Mouse (Mus musculus) embryonic facial prominence, embryonic 15.5 days (tissue): ENCODE results near the gene Zp2. TPM values are rescaled to one million over a fixed set of nuclear protein-coding genes. Genes with fewer than 3 reads are reported as not detected.

Experiments
- ATAC-seq: fragments of 200-750 bp; cut with Nextera tagmentation; 2 replicates; pipeline ENCODE4 v1.8.0; 2017; ENCODE audit warnings: low read depth, moderate TSS enrichment; ENCODE audit not compliant: insufficient number of reproducible peaks, low FRiP score, low TSS enrichment
- H3K27ac ChIP-seq: fragments of 300-500 bp; sonication (generic); replicated peaks from 2 replicates; pipeline ENCODE4 v1.5.1; 2015; ENCODE audit warnings: mild to moderate bottlenecking, inconsistent platforms
- H3K27me3 ChIP-seq: fragments of 300-500 bp; sonication (generic); 2 replicates; pipeline ENCODE4 v1.6.1; 2015; ENCODE audit warnings: inconsistent platforms
- H3K36me3 ChIP-seq: fragments of 300-500 bp; sonication (generic); 2 replicates; pipeline ENCODE4 v1.6.1; 2015; ENCODE audit warnings: mild to moderate bottlenecking, inconsistent platforms
- H3K4me1 ChIP-seq: fragments of 300-500 bp; sonication (generic); 2 replicates; pipeline ENCODE4 v1.6.1; 2015; ENCODE audit warnings: inconsistent platforms
- H3K4me2 ChIP-seq: fragments of 300-500 bp; sonication (generic); replicated peaks from 2 replicates; pipeline ENCODE4 v1.6.1; 2015; ENCODE audit warnings: mild to moderate bottlenecking, inconsistent platforms
- H3K4me3 ChIP-seq: fragments of 300-500 bp; sonication (generic); replicated peaks from 2 replicates; pipeline ENCODE4 v1.5.1; 2015; ENCODE audit warnings: mild to moderate bottlenecking, inconsistent platforms
- H3K9ac ChIP-seq: fragments of 300-500 bp; sonication (generic); 2 replicates; pipeline ENCODE4 v1.6.1; 2015; ENCODE audit warnings: inconsistent platforms
- H3K9me3 ChIP-seq: fragments of 300-500 bp; sonication (generic); replicated peaks from 2 replicates; pipeline ENCODE4 v1.6.1; 2016; ENCODE audit warnings: inconsistent platforms
- WGBS: fragments of 180-500 bp; shearing (Covaris S2); methylation state at CpG from one replicate; pipeline ENCODE4 v1.1.7; 2015; 5-methylcytosine and 5-hydroxymethylcytosine counted together
- polyA plus RNA-seq: library from polyadenylated mRNA; unstranded; fragments of >200 nt; fragmentation: Nextera tagmentation; extraction: Ambion mirVana; gene quantifications from 2 replicates; pipeline ENCODE4 v1.2.1, GENCODE M21; 2015

Gene Zp2
- polyA plus RNA-seq: 0.09 TPM in 2 replicates

- no peaks in the 10 kb centered on the region for H3K4me1 ChIP-seq
- ATAC-seq: no peak
- no peak within 1 kb of the TSS for H3K4me2 ChIP-seq
- H3K36me3 ChIP-seq: no peaks in the 10 kb centered on the region
- no peak within 1 kb of the TSS for H3K4me3 ChIP-seq
- 75% methylated on average over 9 of the region's 9 CpGs for WGBS
- H3K27ac ChIP-seq: no peak within 1 kb of the TSS
- no peak within 1 kb of the TSS for H3K9ac ChIP-seq
- H3K27me3 ChIP-seq: no peaks in the 10 kb centered on the region
- H3K9me3 ChIP-seq: no peaks in the 10 kb centered on the region
These were observed at the start of gene Zp2 for GRCm38 (mm10) chr7:120145191-120145590. Zp2 (minus strand) TSS chr7:120145291.

- Histone ChIP-seq H3K9ac (no peak overlapping the region), H3K9me3 (no peaks in the 10 kb centered on the region), H3K4me1 (0 out of 2 replicates have a peak, but pooled peaks cover 7% of the 10 kb centered on the region), H3K36me3 (no peaks in the 10 kb centered on the region), H3K27ac (no peak overlapping the region), H3K27me3 (no peaks in the 10 kb centered on the region), H3K4me3 (no peak overlapping the region), H3K4me2 (no peak overlapping the region)
- WGBS: 85% methylated on average over 6 of the region's 6 CpGs
- ATAC-seq: no peak
These were observed 47.7 kb upstream of the Zp2 start for GRCm38 (mm10) chr7:120192816-120193215.

- no peak overlapping the region for H3K4me3 ChIP-seq
- ATAC-seq: no peak
- no peak overlapping the region for H3K27ac ChIP-seq
- H3K9me3 ChIP-seq: no peaks in the 10 kb centered on the region
- H3K9ac ChIP-seq: no peak overlapping the region
- 0 out of 2 replicates have a peak, but pooled peaks cover 7% of the 10 kb centered on the region for H3K4me1 ChIP-seq
- no peaks in the 10 kb centered on the region for H3K27me3 ChIP-seq
- H3K36me3 ChIP-seq: no peaks in the 10 kb centered on the region
- WGBS: 33% methylated on average over 3 of the region's 3 CpGs
- no peak overlapping the region for H3K4me2 ChIP-seq
These were observed 47.1 kb upstream of the Zp2 start for GRCm38 (mm10) chr7:120192207-120192606.

- no peaks in the 10 kb centered on the region for H3K27me3 ChIP-seq
- H3K36me3 ChIP-seq: no peaks in the 10 kb centered on the region
- H3K9ac ChIP-seq: no peak overlapping the region
- no peak overlapping the region for H3K27ac ChIP-seq
- 38% methylated on average over 8 of the region's 8 CpGs for WGBS
- no peaks in the 10 kb centered on the region for H3K9me3 ChIP-seq
- no peak overlapping the region for H3K4me2 ChIP-seq
- ATAC-seq: no peak
- 0 out of 2 replicates have a peak, but pooled peaks cover 7% of the 10 kb centered on the region for H3K4me1 ChIP-seq
- no peak overlapping the region for H3K4me3 ChIP-seq
These were observed 45.1 kb upstream of the Zp2 start for GRCm38 (mm10) chr7:120190150-120190665.

- no peak overlapping the region for H3K4me2 ChIP-seq
- H3K36me3 ChIP-seq: no peaks in the 10 kb centered on the region
- no peaks in the 10 kb centered on the region for H3K27me3 ChIP-seq
- no peaks in the 10 kb centered on the region for H3K9me3 ChIP-seq
- H3K9ac ChIP-seq: no peak overlapping the region
- H3K4me1 ChIP-seq: 0 out of 2 replicates have a peak, but pooled peaks cover 7% of the 10 kb centered on the region
- H3K27ac ChIP-seq: no peak overlapping the region
- no peak overlapping the region for H3K4me3 ChIP-seq
- 56% methylated on average over 8 of the region's 8 CpGs for WGBS
- no peak for ATAC-seq
These were observed 44.5 kb upstream of the Zp2 start for GRCm38 (mm10) chr7:120189369-120190149.

- Histone ChIP-seq H3K4me2 (no peak overlapping the region), H3K9ac (no peak overlapping the region), H3K4me1 (0 out of 2 replicates have a peak, but pooled peaks cover 7% of the 10 kb centered on the region), H3K9me3 (no peaks in the 10 kb centered on the region), H3K27me3 (no peaks in the 10 kb centered on the region), H3K36me3 (no peaks in the 10 kb centered on the region), H3K4me3 (no peak overlapping the region), H3K27ac (no peak overlapping the region)
- WGBS: 87% methylated on average over 5 of the region's 5 CpGs
- no peak for ATAC-seq
These were observed 43.9 kb upstream of the Zp2 start for GRCm38 (mm10) chr7:120188946-120189345.

- Histone ChIP-seq H3K4me2 (no peak overlapping the region), H3K9me3 (no peaks in the 10 kb centered on the region), H3K27ac (no peak overlapping the region), H3K27me3 (no peaks in the 10 kb centered on the region), H3K4me1 (no peaks in the 10 kb centered on the region), H3K36me3 (no peaks in the 10 kb centered on the region), H3K9ac (no peak overlapping the region), H3K4me3 (no peak overlapping the region)
- ATAC-seq: no peak
These were observed 37.8 kb upstream of the Zp2 start for GRCm38 (mm10) chr7:120182891-120183290.

- no peaks in the 10 kb centered on the region for H3K36me3 ChIP-seq
- WGBS: 90% methylated on average over 4 of the region's 4 CpGs
- H3K4me2 ChIP-seq: no peak overlapping the region
- H3K9me3 ChIP-seq: no peaks in the 10 kb centered on the region
- no peak for ATAC-seq
- no peak overlapping the region for H3K27ac ChIP-seq
- no peak overlapping the region for H3K4me3 ChIP-seq
- no peak overlapping the region for H3K9ac ChIP-seq
- H3K4me1 ChIP-seq: no peaks in the 10 kb centered on the region
- no peaks in the 10 kb centered on the region for H3K27me3 ChIP-seq
These were observed 36.5 kb upstream of the Zp2 start for GRCm38 (mm10) chr7:120181401-120182230.

- Histone ChIP-seq H3K4me1 (no peaks in the 10 kb centered on the region), H3K4me3 (no peak overlapping the region), H3K4me2 (no peak overlapping the region), H3K27ac (no peak overlapping the region), H3K27me3 (no peaks in the 10 kb centered on the region), H3K36me3 (no peaks in the 10 kb centered on the region), H3K9me3 (no peaks in the 10 kb centered on the region), H3K9ac (no peak overlapping the region)
- no peak for ATAC-seq
- 77% methylated on average over 5 of the region's 5 CpGs for WGBS
These were observed 35.5 kb upstream of the Zp2 start for GRCm38 (mm10) chr7:120180547-120180946.

- Histone ChIP-seq H3K4me2 (no peak overlapping the region), H3K4me3 (no peak overlapping the region), H3K9me3 (no peaks in the 10 kb centered on the region), H3K27me3 (no peaks in the 10 kb centered on the region), H3K27ac (no peak overlapping the region), H3K9ac (no peak overlapping the region), H3K36me3 (no peaks in the 10 kb centered on the region), H3K4me1 (no peaks in the 10 kb centered on the region)
- no peak for ATAC-seq
- 16% methylated on average over 2 of the region's 2 CpGs for WGBS
These were observed 33.8 kb upstream of the Zp2 start for GRCm38 (mm10) chr7:120178935-120179334.

- no peaks in the 10 kb centered on the region for H3K27me3 ChIP-seq
- H3K27ac ChIP-seq: no peak overlapping the region
- H3K4me2 ChIP-seq: no peak overlapping the region
- ATAC-seq: no peak
- no peak overlapping the region for H3K4me3 ChIP-seq
- no peaks in the 10 kb centered on the region for H3K4me1 ChIP-seq
- no peaks in the 10 kb centered on the region for H3K9me3 ChIP-seq
- whole genome bisulfite sequencing: 78% methylated on average over 3 of the region's 3 CpGs
- H3K9ac ChIP-seq: no peak overlapping the region
- H3K36me3 ChIP-seq: no peaks in the 10 kb centered on the region
These were observed 32.5 kb upstream of the Zp2 start for GRCm38 (mm10) chr7:120177611-120178010.
